ENCODE assay signal across 17 mouse cellular contexts in genomic region chr1:180782906-180783579, GRCm38 (mm10). TPM values are rescaled to one million over a fixed set of nuclear protein-coding genes. Genes with fewer than 3 reads are reported as not detected.
DNase-seq lines count a peak whose midpoint lies in the region; ATAC-seq lines count a peak whose summit lies in the region.
"Had no signal": no experiment of that assay in that cellular context is flagged by ENCODE, and none has a peak within 500 bp of the region (broad histone marks: within the 10 kb centered on the region; RNA-seq: fewer than 3 reads in every experiment).

No protein-coding gene starts in this region.

- no peak for ATAC-seq in heart, embryonic 12.5 days (ENCODE audit: insufficient number of reproducible peaks, low FRiP score)
- no peak for ATAC-seq in intestine, embryonic 14.5 days (replicated peaks; ENCODE audit: low FRiP score, low TSS enrichment, low read depth)
- ATAC-seq: forebrain, embryonic 15.5 days; midbrain, embryonic 13.5 days had no signal

- 0 out of 2 replicates have a peak, but pooled peaks cover 4% of the 10 kb centered on the region for H3K27me3 ChIP-seq in heart, embryonic 10.5 days (ENCODE audit: insufficient read depth, poor library complexity, severe bottlenecking)
- no peaks in the 10 kb centered on the region for H3K27me3 ChIP-seq in heart, embryonic 12.5 days (replicated peaks)
- H3K27me3 ChIP-seq in intestine, embryonic 14.5 days (replicated peaks; ENCODE audit: control insufficient read depth, insufficient read depth, low read length), result no peaks in the 10 kb centered on the region
- H3K27me3 ChIP-seq: embryonic facial prominence, embryonic 15.5 days; forebrain, embryonic 15.5 days; neural tube, embryonic 12.5 days had no signal

- peak overlapping the region; percentile 69 for H3K27ac ChIP-seq in heart, embryonic 10.5 days
- no peak overlapping the region for H3K27ac ChIP-seq in heart, embryonic 12.5 days (ENCODE audit: poor library complexity, severe bottlenecking)
- H3K27ac ChIP-seq in intestine, embryonic 14.5 days (ENCODE audit: low read depth), result 0 out of 2 replicates have a peak overlapping the region, but pooled peaks have one; percentile 7
- H3K27ac ChIP-seq: embryonic facial prominence, embryonic 15.5 days; forebrain, embryonic 15.5 days; layer of hippocampus, adult 2 months; midbrain, embryonic 13.5 days; neural tube, embryonic 12.5 days had no signal

- no peak for DNase-seq in heart, embryonic 10.5 days (ENCODE audit: low spot score)
- peak; percentile 24 for DNase-seq in 3T3-L1 (ENCODE audit: low read depth, low spot score)
- DNase-seq in intestine, embryonic 14.5 days (ENCODE audit: low spot score), result no peak
- peak; percentile 58 for DNase-seq in kidney, postnatal 10 days
- DNase-seq in lung, postnatal 4 days, result no peak
- no peak for DNase-seq in layer of hippocampus, adult 9-11 months
- no peak for DNase-seq in embryo, embryonic 11 days
- DNase-seq: gastrocnemius, postnatal 25 days; lung, postnatal 10 days; thymus, postnatal 14 days had no signal

- H3K36me3 ChIP-seq in heart, embryonic 10.5 days, result no peaks in the 10 kb centered on the region
- H3K36me3 ChIP-seq in heart, embryonic 12.5 days, result no peaks in the 10 kb centered on the region
- no peaks in the 10 kb centered on the region for H3K36me3 ChIP-seq in intestine, embryonic 14.5 days (ENCODE audit: control insufficient read depth, insufficient read depth, low read length)
- H3K36me3 ChIP-seq: embryonic facial prominence, embryonic 15.5 days; forebrain, embryonic 15.5 days; midbrain, embryonic 13.5 days; neural tube, embryonic 12.5 days had no signal

- H3K4me3 ChIP-seq in heart, embryonic 10.5 days, result no peak overlapping the region
- H3K4me3 ChIP-seq in heart, embryonic 12.5 days, result no peak overlapping the region
- no peak overlapping the region for H3K4me3 ChIP-seq in intestine, embryonic 14.5 days (ENCODE audit: low read depth, low read length)
- H3K4me3 ChIP-seq: embryonic facial prominence, embryonic 15.5 days; forebrain, embryonic 15.5 days; layer of hippocampus, adult 2 months; midbrain, embryonic 13.5 days; neural tube, embryonic 12.5 days had no signal

- peaks cover 7% of the 10 kb centered on the region; the same call in 1 of the 2 replicates for H3K4me1 ChIP-seq in heart, embryonic 10.5 days
- H3K4me1 ChIP-seq in heart, embryonic 12.5 days (replicated peaks), result peaks cover 9% of the 10 kb centered on the region; the same call in 1 of the 2 replicates
- no peaks in the 10 kb centered on the region; the same call in 1 of the 2 replicates for H3K4me1 ChIP-seq in intestine, embryonic 14.5 days (replicated peaks; ENCODE audit: control insufficient read depth, insufficient read depth, low read length)
- H3K4me1 ChIP-seq: embryonic facial prominence, embryonic 15.5 days; neural tube, embryonic 12.5 days had no signal

- 0 out of 2 replicates have a peak, but pooled peaks cover 2% of the 10 kb centered on the region for H3K9me3 ChIP-seq in heart, embryonic 10.5 days
- peaks cover 1% of the 10 kb centered on the region; the same call in 1 of the 2 replicates for H3K9me3 ChIP-seq in heart, embryonic 12.5 days (replicated peaks)
- 0 out of 2 replicates have a peak, but pooled peaks cover 1% of the 10 kb centered on the region for H3K9me3 ChIP-seq in intestine, embryonic 14.5 days (ENCODE audit: control insufficient read depth, low read length)
- H3K9me3 ChIP-seq: embryonic facial prominence, embryonic 15.5 days; forebrain, embryonic 15.5 days; midbrain, embryonic 13.5 days had no signal

- H3K4me2 ChIP-seq in heart, embryonic 12.5 days, result no peak overlapping the region
- no peak overlapping the region for H3K4me2 ChIP-seq in intestine, embryonic 14.5 days (ENCODE audit: low read length)
- H3K4me2 ChIP-seq: embryonic facial prominence, embryonic 15.5 days; forebrain, embryonic 15.5 days; liver, embryonic 11.5 days; midbrain, embryonic 13.5 days; neural tube, embryonic 12.5 days had no signal

- 55% methylated on average over 9 of the region's 9 CpGs for WGBS in heart, embryonic 10.5 days
- 65% methylated on average over 9 of the region's 9 CpGs for WGBS in heart, embryonic 12.5 days
- 52% methylated on average over 9 of the region's 9 CpGs for WGBS in intestine, embryonic 14.5 days

- no peak overlapping the region for H3K9ac ChIP-seq in heart, embryonic 12.5 days
- H3K9ac ChIP-seq in intestine, embryonic 14.5 days (ENCODE audit: low read length), result no peak overlapping the region
- H3K9ac ChIP-seq: embryonic facial prominence, embryonic 15.5 days; forebrain, embryonic 15.5 days; midbrain, embryonic 13.5 days; neural tube, embryonic 12.5 days had no signal

RNA-seq across cellular contexts. Expression of gene H3f3a, which starts 30.7 kb away (rescaled TPM):
- 1,530 and 1,842 TPM in 2 replicates for polyA plus RNA-seq in heart, embryonic 10.5 days (2016; fragmentation: Nextera tagmentation; extraction: Ambion mirVana)
- 1,616 and 1,670 TPM in 2 replicates for polyA plus RNA-seq in heart, embryonic 12.5 days (2016; fragmentation: Nextera tagmentation; extraction: Ambion mirVana)
- 2,025 and 2,200 TPM in 2 replicates for polyA plus RNA-seq in intestine, embryonic 14.5 days (2014; fragmentation: Nextera tagmentation; extraction: Ambion mirVana)

RNA-seq across cellular contexts. Expression of gene Acbd3, which starts 57.2 kb away (rescaled TPM):
- 20.5 and 24.5 TPM in 2 replicates for polyA plus RNA-seq in heart, embryonic 10.5 days (2016; fragmentation: Nextera tagmentation; extraction: Ambion mirVana)
- 29.2 and 29.7 TPM in 2 replicates for polyA plus RNA-seq in heart, embryonic 12.5 days (2016; fragmentation: Nextera tagmentation; extraction: Ambion mirVana)
- polyA plus RNA-seq in intestine, embryonic 14.5 days (2014; fragmentation: Nextera tagmentation; extraction: Ambion mirVana), result 23.0 and 24.7 TPM in 2 replicates

Comparison
In these comparisons a context has a peak if more than half of its experiments do, and no peak if none do; other contexts are left out.
1. DNase-seq: peak in 3T3-L1 (single experiment) and kidney, postnatal 10 days (single experiment); none in heart, embryonic 10.5 days (single experiment), intestine, embryonic 14.5 days (single experiment), lung, postnatal 4 days (0 of 2), layer of hippocampus, adult 9-11 months (single experiment) and embryo, embryonic 11 days (single experiment).